Mouse (Mus musculus): Measurements from ENCODE around the gene Acaca.
"Not testable (repeated sequence)": the region's sequence is repeated elsewhere in the genome, so short reads cannot be mapped to it uniquely, and the experiment has no call there.

Acaca gene

GRCm38 (mm10) chr11:84376510-84377365 is 247.3 kb downstream of the Acaca start:
- intact Hi-C loops (cut with DNase I): no loop called here

- intact Hi-C loops (cut with DNase I): no loop called here
Measured at GRCm38 (mm10) chr11:84382450-84382849, 253.0 kb downstream of the Acaca start.

GRCm38 (mm10) chr11:84383891-84384290 is 254.4 kb downstream of the Acaca start:
- intact Hi-C loops (cut with DNase I): no loop called here

GRCm38 (mm10) chr11:84389332-84389731 is 259.9 kb downstream of the Acaca start:
- intact Hi-C loops (cut with DNase I): no loop called here

- intact Hi-C loops (cut with DNase I): no loop called here
Measured at GRCm38 (mm10) chr11:84391126-84391525, 261.7 kb downstream of the Acaca start.

- intact Hi-C loops (cut with DNase I): not testable (repeated sequence)
Measured at GRCm38 (mm10) chr11:84392066-84392465, 262.6 kb downstream of the Acaca start.

- intact Hi-C loops (cut with DNase I): no loop called here
Measured at GRCm38 (mm10) chr11:84393571-84393970, 264.1 kb downstream of the Acaca start.

- intact Hi-C loops (cut with DNase I): no loop called here
Measured at GRCm38 (mm10) chr11:84395010-84395409, 265.5 kb downstream of the Acaca start.

GRCm38 (mm10) chr11:84406733-84407132 is 277.3 kb downstream of the Acaca start:
- intact Hi-C loops (cut with DNase I): no loop called here

GRCm38 (mm10) chr11:84410383-84410782 is 280.9 kb downstream of the Acaca start:
- intact Hi-C loops (cut with DNase I): no loop called here

GRCm38 (mm10) chr11:84410879-84411641 is 281.6 kb downstream of the Acaca start:
- intact Hi-C loops (cut with DNase I): no loop called here

GRCm38 (mm10) chr11:84411642-84412018 is 282.2 kb downstream of the Acaca start:
- intact Hi-C loops (cut with DNase I): no loop called here

GRCm38 (mm10) chr11:84412201-84412934 is 282.9 kb downstream of the Acaca start:
- intact Hi-C loops (cut with DNase I): no loop called here

GRCm38 (mm10) chr11:84413111-84413510 is 283.6 kb downstream of the Acaca start:
- intact Hi-C loops (cut with DNase I): no loop called here

- intact Hi-C loops (cut with DNase I): no loop called here
Measured at GRCm38 (mm10) chr11:84420779-84421178, 291.3 kb downstream of the Acaca start.

- intact Hi-C loops (cut with DNase I): no loop called here
Measured at GRCm38 (mm10) chr11:84425736-84426632, 296.5 kb downstream of the Acaca start.

GRCm38 (mm10) chr11:84426633-84426998 is 297.1 kb downstream of the Acaca start:
- intact Hi-C loops (cut with DNase I): no loop called here

GRCm38 (mm10) chr11:84429581-84429980 is 300.1 kb downstream of the Acaca start:
- intact Hi-C loops (cut with DNase I): loop anchor here (2.0 kb wide), 1 partner anchor 365 kb away; no protein-coding TSS in a partner anchor

GRCm38 (mm10) chr11:84430336-84430735 is 300.9 kb downstream of the Acaca start:
- intact Hi-C loops (cut with DNase I): no loop called here

GRCm38 (mm10) chr11:84434879-84435278 is 305.4 kb downstream of the Acaca start:
- intact Hi-C loops (cut with DNase I): no loop called here

GRCm38 (mm10) chr11:84440402-84440801 is 310.9 kb downstream of the Acaca start:
- intact Hi-C loops (cut with DNase I): no loop called here

Measured in adrenal gland (tissue).